Mouse (Mus musculus): ENCODE measurements at regions not wholly inside any gene's neighbourhood (a gene's known extent, or its start where the extent isn't known, plus 50 kb on each side); places are given as distances from the start of the nearest gene placed in this dataset.

GRCm38 (mm10) chr2:9589200-9589599 lies 291.9 kb upstream of the 4930412O13Rik start:
- DNase-seq (ENCODE audit: low spot score in 2 of 2) = no peak

GRCm38 (mm10) chr2:9592531-9592930 lies 288.5 kb upstream of the 4930412O13Rik start:
- no peak for DNase-seq (ENCODE audit: low spot score in 2 of 2)

- DNase-seq (ENCODE audit: low spot score in 2 of 2) = no peak
Observed at GRCm38 (mm10) chr2:9593931-9594330, 287.1 kb upstream of the 4930412O13Rik start.

GRCm38 (mm10) chr2:9595236-9595850 lies 285.7 kb upstream of the 4930412O13Rik start:
- DNase-seq (ENCODE audit: low spot score in 2 of 2) = no peak

GRCm38 (mm10) chr2:9596135-9596534 lies 284.9 kb upstream of the 4930412O13Rik start:
- DNase-seq (ENCODE audit: low spot score in 2 of 2) = no peak

- no peak for DNase-seq (ENCODE audit: low spot score in 2 of 2)
Observed at GRCm38 (mm10) chr2:9604984-9605383, 276.1 kb upstream of the 4930412O13Rik start.

GRCm38 (mm10) chr2:9607547-9607946 lies 273.5 kb upstream of the 4930412O13Rik start:
- peak in 1 of 2 experiments; percentile 23 for DNase-seq (ENCODE audit: low spot score in 2 of 2)

GRCm38 (mm10) chr2:9614415-9614814 lies 266.6 kb upstream of the 4930412O13Rik start:
- no peak for DNase-seq (ENCODE audit: low spot score in 2 of 2)

GRCm38 (mm10) chr2:9616292-9616691 lies 264.8 kb upstream of the 4930412O13Rik start:
- DNase-seq (ENCODE audit: low spot score in 2 of 2) = no peak

GRCm38 (mm10) chr2:9620303-9621244 lies 260.5 kb upstream of the 4930412O13Rik start:
- peak; percentile 73 to 74 for DNase-seq (ENCODE audit: low spot score in 2 of 2)

GRCm38 (mm10) chr2:9623702-9624101 lies 257.4 kb upstream of the 4930412O13Rik start:
- no peak for DNase-seq (ENCODE audit: low spot score in 2 of 2)

- no peak for DNase-seq (ENCODE audit: low spot score in 2 of 2)
Observed at GRCm38 (mm10) chr2:9628026-9628425, 253.0 kb upstream of the 4930412O13Rik start.

- no peak for DNase-seq (ENCODE audit: low spot score in 2 of 2)
Observed at GRCm38 (mm10) chr2:9632719-9633446, 248.2 kb upstream of the 4930412O13Rik start.

GRCm38 (mm10) chr2:9639262-9639661 lies 241.8 kb upstream of the 4930412O13Rik start:
- DNase-seq (ENCODE audit: low spot score in 2 of 2) = no peak

- DNase-seq (ENCODE audit: low spot score in 2 of 2) = no peak
Observed at GRCm38 (mm10) chr2:9641629-9642028, 239.4 kb upstream of the 4930412O13Rik start.

GRCm38 (mm10) chr2:9642411-9642810 lies 238.6 kb upstream of the 4930412O13Rik start:
- no peak for DNase-seq (ENCODE audit: low spot score in 2 of 2)

GRCm38 (mm10) chr2:9646466-9646865 lies 234.6 kb upstream of the 4930412O13Rik start:
- DNase-seq (ENCODE audit: low spot score in 2 of 2) = peak; percentile 3 to 4

- no peak for DNase-seq (ENCODE audit: low spot score in 2 of 2)
Observed at GRCm38 (mm10) chr2:9646963-9647362, 234.1 kb upstream of the 4930412O13Rik start.

- DNase-seq (ENCODE audit: low spot score in 2 of 2) = no peak
Observed at GRCm38 (mm10) chr2:9650082-9650481, 231.0 kb upstream of the 4930412O13Rik start.

GRCm38 (mm10) chr2:9658880-9659279 lies 222.2 kb upstream of the 4930412O13Rik start:
- DNase-seq (ENCODE audit: low spot score in 2 of 2) = no peak

- no peak for DNase-seq (ENCODE audit: low spot score in 2 of 2)
Observed at GRCm38 (mm10) chr2:9669621-9670020, 211.4 kb upstream of the 4930412O13Rik start.

GRCm38 (mm10) chr2:9681691-9682152 lies 199.3 kb upstream of the 4930412O13Rik start:
- DNase-seq (ENCODE audit: low spot score in 2 of 2) = no peak

All from frontal cortex, postnatal 36 days (tissue).